Mouse (Mus musculus) heart, postnatal 0 days (tissue): ENCODE data around the gene Ccser1. TPM values are rescaled to one million over a fixed set of nuclear protein-coding genes. Genes with fewer than 3 reads are reported as not detected.

ENCODE experiments used
- ATAC-seq: fragments of 200-750 bp; cut with Nextera tagmentation; 2 replicates; pipeline ENCODE4 v1.8.0; 2017; ENCODE audit warnings: low read depth, moderate number of reproducible peaks, moderate library complexity; ENCODE audit not compliant: insufficient read depth
- DNase-seq: peaks from one replicate; pipeline ENCODE4 v3.0.0-alpha.2; 2016; ENCODE audit warnings: low spot score
- H3K27ac ChIP-seq: fragments of 300-500 bp; sonication (generic); 2 replicates; pipeline ENCODE4 v1.5.1; 2014; ENCODE audit warnings: low read depth, mild to moderate bottlenecking
- H3K27me3 ChIP-seq: fragments of 300-500 bp; sonication (generic); 2 replicates; pipeline ENCODE4 v1.6.1; 2014; ENCODE audit warnings: low read length, mixed read lengths; ENCODE audit not compliant: control insufficient read depth, insufficient read depth
- H3K36me3 ChIP-seq: fragments of 300-500 bp; sonication (generic); replicated peaks from 2 replicates; pipeline ENCODE4 v1.6.1; 2014; ENCODE audit warnings: low read length, mixed read lengths; ENCODE audit not compliant: control insufficient read depth, insufficient read depth
- H3K4me1 ChIP-seq: fragments of 300-500 bp; sonication (generic); 2 replicates; pipeline ENCODE4 v1.6.1; 2014; ENCODE audit warnings: antibody characterized with exemption; ENCODE audit not compliant: control insufficient read depth, insufficient read depth
- H3K4me2 ChIP-seq: fragments of 300-500 bp; sonication (generic); 2 replicates; pipeline ENCODE4 v1.6.1; 2014; ENCODE audit warnings: low read depth, mild to moderate bottlenecking, low read length, moderate library complexity
- H3K4me3 ChIP-seq: fragments of 300-500 bp; sonication (generic); 2 replicates; pipeline ENCODE4 v1.5.1; 2014; ENCODE audit warnings: low read depth, low read length
- H3K9ac ChIP-seq: fragments of 300-500 bp; sonication (generic); replicated peaks from 2 replicates; pipeline ENCODE4 v1.6.1; 2014; ENCODE audit warnings: low read depth, low read length, mixed read lengths
- H3K9me3 ChIP-seq: fragments of 300-500 bp; sonication (generic); replicated peaks from 2 replicates; pipeline ENCODE4 v1.6.1; 2016; ENCODE audit warnings: low read length; ENCODE audit not compliant: control insufficient read depth
- CTCF ChIP-seq: IDR thresholded peaks from 2 replicates; pipeline ENCODE4 v1.5.1; 2016; ENCODE audit warnings: antibody characterized with exemption, control low read depth, low read depth
- EP300 ChIP-seq: IDR thresholded peaks from 2 replicates; pipeline ENCODE4 v1.6.1; 2016; ENCODE audit warnings: antibody characterized with exemption, low read depth
- WGBS: fragments of 180-500 bp; shearing (Covaris S2); extraction: QIAGEN DNeasy Blood & Tissue Kit; methylation state at CpG from one replicate; pipeline ENCODE4 v1.1.7; 2014; 5-methylcytosine and 5-hydroxymethylcytosine counted together
- polyA plus RNA-seq: library from polyadenylated mRNA; unstranded; fragments of >200 nt; fragmentation: Nextera tagmentation; extraction: Ambion mirVana; gene quantifications from 2 replicates; pipeline ENCODE4 v1.2.1, GENCODE M21; 2015
- total RNA-seq: library from RNA; depleted of rRNA; stranded (reverse); fragments of >200 nt; gene quantifications from 2 replicates; pipeline ENCODE4 v1.2.3, GENCODE M21; 2014; ENCODE audit warnings: low replicate concordance

The Ccser1 gene
- total and polyA plus RNA-seq, 2 experiments from 2014 or later: 0.34 to 1.4 TPM

DNA sequence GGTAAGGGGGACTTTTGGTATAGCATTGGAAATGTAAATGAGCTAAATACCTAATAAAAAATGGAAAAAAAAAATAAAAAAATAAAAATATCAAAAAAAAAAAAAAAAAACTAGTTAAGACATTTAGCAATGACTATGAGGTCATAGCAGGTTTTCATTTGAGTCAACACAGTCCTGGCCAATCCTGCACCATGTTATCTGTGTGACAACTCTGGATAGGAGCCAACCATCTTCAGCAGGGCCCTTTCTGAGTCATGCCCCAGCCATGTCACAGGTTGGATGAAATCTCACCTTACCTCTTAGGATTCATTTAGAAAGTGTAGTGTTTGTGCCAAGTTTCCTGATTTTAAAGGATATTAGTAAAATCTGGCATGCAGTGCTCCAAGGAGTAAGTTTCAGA, 45.2 kb downstream of the Ccser1 start:
- Histone ChIP-seq H3K4me3 (no peak overlapping the region), H3K27ac (no peak overlapping the region), H3K36me3 (no peaks in the 10 kb centered on the region), H3K9me3 (no peaks in the 10 kb centered on the region), H3K4me2 (no peak overlapping the region), H3K9ac (no peak overlapping the region), H3K27me3 (no peaks in the 10 kb centered on the region), H3K4me1 (no peaks in the 10 kb centered on the region)
- ATAC-seq (no peak), DNase-seq (no peak)
- TF ChIP-seq EP300 (no peak), CTCF (no peak)

GRCm38 (mm10) chr6:61230058-61230718, 50.1 kb downstream of the Ccser1 start:
- TF ChIP-seq CTCF (no peak), EP300 (no peak)
- ATAC-seq (no peak), DNase-seq (no peak)
- no peak overlapping the region for H3K27ac ChIP-seq
- no peaks in the 10 kb centered on the region for H3K4me1 ChIP-seq
- no peak overlapping the region for H3K4me2 ChIP-seq
- H3K36me3 ChIP-seq: no peaks in the 10 kb centered on the region
- no peaks in the 10 kb centered on the region for H3K9me3 ChIP-seq
- H3K4me3 ChIP-seq: no peak overlapping the region
- no peak overlapping the region for H3K9ac ChIP-seq
- no peaks in the 10 kb centered on the region for H3K27me3 ChIP-seq
- 60% methylated on average over 5 of the region's 5 CpGs for WGBS

DNA sequence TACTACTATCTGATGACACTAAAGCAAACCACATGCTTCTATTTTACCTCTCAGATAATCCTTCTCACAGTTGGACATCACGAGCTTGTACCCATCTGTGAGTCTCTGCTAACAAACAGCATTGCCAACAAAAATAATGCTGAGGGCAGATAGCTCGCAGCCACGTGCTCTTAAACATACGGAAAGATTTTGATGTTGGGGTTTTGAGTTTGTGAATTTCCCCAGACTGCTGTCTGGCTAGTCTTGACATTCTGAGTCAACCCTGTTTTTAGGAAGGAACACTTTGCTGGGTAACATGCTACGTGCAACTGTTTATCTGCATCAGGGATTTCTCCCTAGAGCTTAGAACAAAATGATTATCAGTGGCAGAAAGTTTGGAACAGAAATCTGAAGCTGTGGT, 52.9 kb downstream of the Ccser1 start:
- WGBS: 58% methylated on average over 5 of the region's 5 CpGs
- no peaks in the 10 kb centered on the region for H3K27me3 ChIP-seq
- ATAC-seq (no peak), DNase-seq (no peak)
- H3K27ac ChIP-seq: no peak overlapping the region
- H3K36me3 ChIP-seq: no peaks in the 10 kb centered on the region
- H3K4me3 ChIP-seq: no peak overlapping the region
- H3K4me1 ChIP-seq: no peaks in the 10 kb centered on the region
- no peak for TF ChIP-seq EP300
- H3K9ac ChIP-seq: no peak overlapping the region
- no peak overlapping the region for H3K4me2 ChIP-seq
- H3K9me3 ChIP-seq: no peaks in the 10 kb centered on the region

GRCm38 (mm10) chr6:61233548-61234187, 53.5 kb downstream of the Ccser1 start:
- 56% methylated on average over 5 of the region's 5 CpGs for WGBS
- ATAC-seq (no peak), DNase-seq (no peak)
- no peaks in the 10 kb centered on the region for H3K4me1 ChIP-seq
- H3K27ac ChIP-seq: no peak overlapping the region
- TF ChIP-seq EP300: no peak
- TF ChIP-seq CTCF: no peak
- no peak overlapping the region for H3K4me3 ChIP-seq
- H3K36me3 ChIP-seq: no peaks in the 10 kb centered on the region
- no peaks in the 10 kb centered on the region for H3K9me3 ChIP-seq
- H3K4me2 ChIP-seq: no peak overlapping the region
- H3K9ac ChIP-seq: no peak overlapping the region
- no peaks in the 10 kb centered on the region for H3K27me3 ChIP-seq

DNA sequence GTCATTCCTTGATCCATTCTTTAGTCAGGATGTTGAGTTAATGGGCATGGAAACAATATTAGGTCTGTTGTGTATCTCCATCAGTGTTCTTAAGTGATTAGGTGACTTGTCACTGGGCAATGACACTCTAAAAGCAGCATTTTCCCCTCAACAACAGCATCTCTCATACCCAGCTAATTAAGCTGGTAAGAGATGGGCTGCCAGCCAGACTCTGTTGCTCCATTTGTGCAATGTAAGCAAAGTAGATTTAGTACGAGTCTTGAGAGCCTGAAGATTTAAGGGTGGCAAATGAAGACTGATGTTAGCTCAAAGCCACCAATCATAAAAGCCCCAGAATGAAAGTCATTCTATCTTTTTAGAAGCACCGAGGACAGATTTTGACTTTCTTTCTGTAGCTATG, 60.5 kb downstream of the Ccser1 start:
- H3K4me2 ChIP-seq: no peak overlapping the region
- no peak overlapping the region for H3K27ac ChIP-seq
- 77% methylated on average over 2 of the region's 2 CpGs for WGBS
- no peaks in the 10 kb centered on the region for H3K36me3 ChIP-seq
- no peak for DNase-seq
- ATAC-seq: no peak
- no peaks in the 10 kb centered on the region for H3K9me3 ChIP-seq
- H3K4me3 ChIP-seq: no peak overlapping the region
- H3K27me3 ChIP-seq: no peaks in the 10 kb centered on the region
- H3K9ac ChIP-seq: no peak overlapping the region
- TF ChIP-seq EP300 (no peak), CTCF (no peak)
- no peaks in the 10 kb centered on the region for H3K4me1 ChIP-seq

- no peaks in the 10 kb centered on the region for H3K9me3 ChIP-seq
- H3K4me1 ChIP-seq: no peaks in the 10 kb centered on the region
- H3K9ac ChIP-seq: no peak overlapping the region
- no peaks in the 10 kb centered on the region for H3K27me3 ChIP-seq
- no peak overlapping the region for H3K4me3 ChIP-seq
- DNase-seq (no peak), ATAC-seq (no peak)
- WGBS: 69% methylated on average over 3 of the region's 3 CpGs
- no peak overlapping the region for H3K4me2 ChIP-seq
- TF ChIP-seq CTCF (no peak), EP300 (no peak)
- H3K27ac ChIP-seq: no peak overlapping the region
- no peaks in the 10 kb centered on the region for H3K36me3 ChIP-seq
Observed at GRCm38 (mm10) chr6:61242556-61242955, 62.4 kb downstream of the Ccser1 start.
